Mouse (Mus musculus) layer of hippocampus, postnatal 10 days (tissue): ENCODE data around the gene Syne3. TPM values are rescaled to one million over a fixed set of nuclear protein-coding genes. Genes with fewer than 3 reads are reported as not detected.

Source experiments
- DNase-seq, 2 experiments: peaks; one replicate each; pipeline ENCODE4 v3.0.0; 2021; ENCODE audit warnings: low spot score in 2 of 2
- total RNA-seq, 2 experiments: library from RNA; stranded (reverse); gene quantifications; 2 replicates each; pipeline ENCODE4 v1.2.3; 2021

Gene Syne3
- total RNA-seq, 2 experiments from 2014 or later: 0.73 to 0.80 TPM

- no peak for DNase-seq
These were observed 8.9 kb downstream of the Syne3 start for GRCm38 (mm10) chr12:105000487-105001283.

- DNase-seq: no peak
These were observed 10.4 kb downstream of the Syne3 start for GRCm38 (mm10) chr12:104999171-104999570.

- DNase-seq: no peak
These were observed 11.1 kb downstream of the Syne3 start for GRCm38 (mm10) chr12:104998541-104998940.

GRCm38 (mm10) chr12:104997641-104998293, 11.8 kb downstream of the Syne3 start:
- DNase-seq: no peak

- DNase-seq: no peak
These were observed 12.4 kb downstream of the Syne3 start for GRCm38 (mm10) chr12:104997159-104997558.

GRCm38 (mm10) chr12:104996012-104996728, 13.4 kb downstream of the Syne3 start:
- DNase-seq: no peak

- DNase-seq: no peak
These were observed 14.2 kb downstream of the Syne3 start for GRCm38 (mm10) chr12:104995259-104995876.

GRCm38 (mm10) chr12:104992838-104993237, 16.8 kb downstream of the Syne3 start:
- DNase-seq: no peak

GRCm38 (mm10) chr12:104992123-104992741, 17.4 kb downstream of the Syne3 start:
- no peak for DNase-seq

- no peak for DNase-seq
These were observed 18.7 kb downstream of the Syne3 start for GRCm38 (mm10) chr12:104990741-104991454.

GRCm38 (mm10) chr12:104987936-104988335, 21.7 kb downstream of the Syne3 start:
- no peak for DNase-seq

- DNase-seq: no peak
These were observed 22.8 kb downstream of the Syne3 start for GRCm38 (mm10) chr12:104986781-104987180.

- DNase-seq: no peak
These were observed 23.6 kb downstream of the Syne3 start for GRCm38 (mm10) chr12:104986001-104986400.

- no peak for DNase-seq
These were observed 24.5 kb downstream of the Syne3 start for GRCm38 (mm10) chr12:104985088-104985487.

- DNase-seq: no peak
These were observed 26.1 kb downstream of the Syne3 start for GRCm38 (mm10) chr12:104983476-104983875.

GRCm38 (mm10) chr12:104978943-104979723, 30.5 kb downstream of the Syne3 start:
- no peak for DNase-seq

GRCm38 (mm10) chr12:104978420-104978819, 31.2 kb downstream of the Syne3 start:
- DNase-seq: peak; percentile 32 to 41

GRCm38 (mm10) chr12:104976903-104977302, 32.7 kb downstream of the Syne3 start:
- no peak for DNase-seq

GRCm38 (mm10) chr12:104976331-104976817, 33.2 kb downstream of the Syne3 start:
- DNase-seq: no peak
